Mouse (Mus musculus): Measurements from ENCODE around the gene Rras. TPM values are rescaled to one million over a fixed set of nuclear protein-coding genes. Genes with fewer than 3 reads are reported as not detected.
"Not testable (repeated sequence)": the region's sequence is repeated elsewhere in the genome, so short reads cannot be mapped to it uniquely, and the experiment has no call there.

Rras gene
- total RNA-seq, 2 experiments from 2014 or later: 11.4 to 13.0 TPM

DNA sequence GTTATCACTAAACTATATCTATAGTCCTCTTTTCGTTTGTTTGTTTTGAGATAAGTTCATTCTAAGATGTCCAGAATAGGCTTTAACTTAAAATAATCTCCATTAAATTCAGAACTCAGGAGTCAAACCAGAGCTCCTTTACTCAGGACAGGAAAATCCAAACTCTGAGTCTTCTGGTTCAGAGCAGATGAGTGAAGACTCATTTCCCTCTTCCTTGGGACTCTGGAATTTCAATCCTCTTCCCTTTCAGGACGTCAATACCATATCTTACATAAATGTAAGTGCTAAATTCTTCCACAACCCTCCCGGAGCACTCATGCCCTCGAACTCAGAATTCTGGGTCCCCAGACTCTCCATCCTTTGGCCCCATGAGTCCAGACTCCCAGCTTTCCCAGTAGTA is 1.0 kb upstream of the Rras start:
- intact Hi-C loops (cut with DNase I): loop anchor here (5.0 kb wide), 1 partner anchor 36 kb away; the partner anchor contains the start of gene Prr12

DNA sequence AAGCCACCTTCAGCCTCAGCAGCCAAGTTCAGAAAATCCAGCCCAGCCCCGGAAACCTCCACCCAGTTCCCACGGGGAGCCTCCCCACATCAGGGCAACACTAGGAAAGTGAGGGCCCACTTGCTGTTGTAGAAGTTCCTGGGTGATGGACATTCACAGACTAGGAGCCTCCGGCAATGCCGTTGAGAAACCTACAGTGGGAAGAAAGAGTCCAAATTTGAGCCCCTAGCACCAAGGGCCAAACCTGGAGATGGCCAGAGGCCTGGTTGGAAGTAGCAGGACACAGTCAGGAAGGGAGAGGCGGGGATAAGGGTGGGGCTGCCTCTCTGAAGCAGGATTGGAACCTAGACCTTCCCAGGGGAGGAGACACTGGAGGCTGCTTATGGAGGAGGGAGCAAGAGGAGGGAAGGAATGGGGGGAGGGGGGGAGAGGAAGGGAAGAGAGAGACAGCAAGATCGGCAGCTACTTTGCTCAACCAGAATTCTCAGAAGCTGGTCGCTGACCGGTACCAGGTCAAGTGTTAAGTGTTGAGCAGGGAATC is 1.3 kb downstream of the Rras start:
- intact Hi-C loops (cut with DNase I): loop anchor here (5.0 kb wide), 1 partner anchor 33 kb away; the partner anchor contains the start of gene Prr12
- DNase-seq (ENCODE audit: low spot score in 2 of 2): no peak

More for the DNA sequence above, 1.0 kb upstream of the Rras start:
- no peak for DNase-seq (ENCODE audit: low spot score in 2 of 2)

DNA sequence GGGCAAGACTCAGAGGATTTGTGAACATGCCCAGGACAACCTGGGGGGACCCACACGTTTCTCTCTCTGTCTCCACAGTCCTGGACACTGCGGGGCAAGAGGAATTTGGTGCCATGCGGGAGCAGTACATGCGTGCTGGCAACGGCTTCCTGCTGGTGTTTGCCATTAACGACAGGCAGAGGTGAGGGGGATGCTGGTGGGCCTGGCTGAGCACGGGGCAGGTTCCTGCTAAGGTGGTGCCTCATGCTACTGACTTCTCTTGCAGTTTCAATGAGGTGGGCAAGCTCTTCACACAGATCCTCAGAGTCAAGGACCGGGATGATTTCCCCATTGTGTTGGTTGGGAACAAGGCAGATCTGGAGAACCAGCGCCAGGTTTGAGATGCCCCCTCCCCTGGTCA is 2.5 kb downstream of the Rras start:
- intact Hi-C loops (cut with DNase I): no loop called here
- DNase-seq (ENCODE audit: low spot score in 2 of 2): no peak

DNA sequence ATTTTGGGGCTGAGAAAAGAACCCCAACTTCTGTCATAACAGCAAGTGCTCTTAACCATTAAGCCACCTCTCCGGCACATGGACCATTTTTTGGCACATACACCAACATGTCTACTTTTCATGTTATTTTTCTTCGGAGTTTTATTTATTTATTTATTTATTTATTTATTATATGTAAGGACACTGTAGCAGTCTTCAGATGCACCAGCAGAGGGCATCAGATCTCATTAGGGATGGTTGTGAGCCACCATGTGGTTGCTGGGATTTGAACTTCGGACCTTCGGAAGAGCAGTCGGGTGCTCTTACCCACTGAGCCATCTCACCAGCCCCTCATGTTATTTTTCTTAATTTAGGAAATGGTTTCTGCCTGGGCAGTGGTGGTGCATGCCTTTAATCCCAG is 6.0 kb downstream of the Rras start:
- intact Hi-C loops (cut with DNase I): not testable (repeated sequence)

DNA sequence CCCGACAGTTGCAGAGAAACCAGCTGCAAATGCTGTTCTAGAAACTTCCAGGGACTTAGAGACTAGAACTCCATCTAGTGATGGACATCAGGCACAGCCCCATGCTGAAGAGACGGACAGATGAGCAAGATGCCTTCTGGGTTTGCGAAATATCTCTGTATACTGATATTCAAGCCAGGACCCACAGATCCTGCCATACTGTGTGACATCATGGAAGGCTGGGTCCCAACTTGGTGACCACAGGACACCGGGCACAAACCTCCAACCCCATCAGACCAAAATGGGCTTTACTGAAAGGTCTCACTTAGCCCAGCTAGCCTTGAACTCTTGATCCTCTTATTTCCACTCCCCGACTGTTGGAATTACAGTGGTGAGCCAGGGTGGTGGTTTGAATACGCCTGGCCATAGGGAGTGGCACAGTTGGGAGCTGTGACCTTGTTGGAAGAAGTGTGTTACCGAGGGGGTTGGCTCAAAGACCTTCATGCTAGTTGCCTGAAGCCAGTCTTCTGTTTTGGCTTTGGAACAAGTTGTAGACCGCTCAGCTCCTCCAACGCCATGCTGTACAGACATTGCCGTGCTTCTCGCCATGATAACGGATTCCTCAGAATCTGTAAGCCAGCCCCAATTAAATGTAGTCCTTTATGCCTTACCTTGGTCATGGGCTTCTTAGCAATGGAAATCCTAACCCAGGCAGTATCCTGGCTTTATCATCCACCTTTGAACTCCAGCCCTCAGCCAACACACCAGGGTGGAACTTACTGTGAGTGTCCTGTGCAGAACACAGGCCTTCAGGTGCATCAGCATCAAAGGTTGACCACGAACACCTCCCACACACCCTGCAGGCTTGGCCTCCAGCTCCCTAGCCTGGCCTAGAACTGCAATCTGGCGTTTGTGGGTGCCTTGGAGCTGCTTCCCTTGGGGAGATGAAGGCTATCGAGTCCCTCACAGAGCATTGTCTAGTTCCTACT is 6.8 kb downstream of the Rras start:
- no peak for DNase-seq (ENCODE audit: low spot score in 2 of 2)
- intact Hi-C loops (cut with DNase I): no loop called here

More for the DNA sequence above, 6.0 kb downstream of the Rras start:
- not testable (repeated sequence) for DNase-seq (ENCODE audit: low spot score in 2 of 2)

DNA sequence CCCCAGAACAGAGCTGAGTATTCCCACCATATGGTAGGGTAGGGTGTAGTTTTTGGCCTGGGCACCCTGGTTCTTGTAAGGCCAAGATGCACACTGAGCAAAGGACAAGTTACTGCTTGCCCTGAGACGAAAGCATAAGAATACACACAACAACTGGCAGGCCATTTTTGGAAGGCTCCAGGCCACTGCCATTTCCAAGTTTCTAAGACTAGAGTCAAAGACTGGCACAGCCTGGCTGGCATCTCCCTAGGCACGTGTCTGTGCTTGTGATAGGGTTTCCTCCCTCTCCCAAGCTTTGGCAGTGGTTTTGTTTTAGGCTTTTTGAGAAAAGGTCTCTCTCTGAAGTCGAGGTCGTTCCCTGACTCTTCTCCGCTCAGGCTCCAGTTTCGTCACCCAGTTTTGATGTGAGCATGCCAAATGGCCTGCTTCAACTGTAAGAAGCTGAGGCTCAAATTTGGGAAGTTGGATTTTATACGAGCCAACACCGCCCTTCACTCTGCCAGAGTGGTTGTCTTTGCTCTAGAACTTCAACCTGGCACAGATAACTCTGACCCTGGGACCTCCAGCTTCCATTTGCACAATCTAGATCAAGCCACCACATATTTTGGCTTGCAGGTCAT is 8.0 kb downstream of the Rras start:
- peak in 1 of 2 experiments; percentile 44 for DNase-seq (ENCODE audit: low spot score in 2 of 2)
- intact Hi-C loops (cut with DNase I): no loop called here

DNA sequence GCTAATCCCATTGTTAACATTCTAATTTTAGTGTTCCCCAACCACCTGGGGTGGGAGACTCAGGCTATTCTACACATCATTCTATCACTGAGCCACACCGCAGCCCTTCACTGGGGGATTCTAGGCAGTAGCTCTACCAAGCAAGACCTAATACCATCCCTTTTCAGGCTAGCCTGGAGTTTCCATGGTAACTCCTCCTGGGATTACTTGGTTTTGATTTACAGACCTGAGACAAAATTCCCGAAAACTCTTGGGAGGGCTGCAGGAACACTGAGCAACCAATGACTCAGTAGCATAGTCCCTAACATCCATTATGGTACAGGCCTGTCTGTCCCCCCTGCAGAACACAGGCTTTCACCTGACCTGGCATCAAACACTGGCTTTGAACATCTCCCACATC is 8.5 kb downstream of the Rras start:
- DNase-seq (ENCODE audit: low spot score in 2 of 2): no peak
- intact Hi-C loops (cut with DNase I): no loop called here

DNA sequence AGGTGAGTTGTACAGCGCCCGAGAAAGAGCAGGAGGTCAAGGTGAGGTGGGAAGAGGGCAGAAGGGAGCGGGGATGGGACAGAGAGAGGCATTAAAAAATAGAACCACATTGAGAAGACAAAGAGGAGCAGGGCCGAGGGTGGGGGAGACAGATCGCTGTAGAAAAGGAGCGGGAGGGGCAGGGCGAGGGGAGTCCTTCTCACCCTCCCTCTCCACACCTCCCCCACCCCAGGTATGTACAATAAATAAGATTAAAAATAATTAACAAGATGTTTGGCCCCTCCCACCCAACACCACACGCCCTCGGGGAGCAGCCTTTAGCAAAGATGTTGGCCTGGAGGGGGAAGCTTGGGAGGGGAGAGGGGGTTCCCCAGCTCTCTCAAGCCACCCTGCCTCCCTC is 10.0 kb downstream of the Rras start:
- DNase-seq (ENCODE audit: low spot score in 2 of 2): no peak
- intact Hi-C loops (cut with DNase I): loop anchor here (1.0 kb wide), 1 partner anchor 10 kb away; no protein-coding TSS in a partner anchor

DNA sequence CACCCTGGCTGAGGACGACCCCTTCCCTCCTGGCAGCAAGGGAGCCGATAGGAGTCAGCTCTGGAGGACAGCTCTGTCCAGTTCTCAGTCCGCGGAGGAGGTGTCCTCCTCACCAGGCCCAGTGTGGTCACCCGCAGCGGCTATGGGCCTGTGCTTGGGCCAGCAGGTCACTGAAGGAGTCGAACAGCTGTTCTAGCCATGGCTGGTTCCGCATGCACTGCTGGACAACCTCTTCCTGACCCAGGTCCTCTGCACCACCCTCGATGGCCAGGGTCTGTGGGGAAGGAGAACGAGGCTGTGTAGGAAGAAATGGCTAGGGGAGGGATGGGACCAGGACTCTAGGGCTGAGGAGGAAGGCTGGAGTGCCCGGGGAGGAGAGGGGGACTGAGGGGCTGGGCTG is 10.6 kb downstream of the Rras start:
- DNase-seq (ENCODE audit: low spot score in 2 of 2): no peak
- intact Hi-C loops (cut with DNase I): loop anchor here (1.0 kb wide), 1 partner anchor 9 kb away; no protein-coding TSS in a partner anchor

DNA sequence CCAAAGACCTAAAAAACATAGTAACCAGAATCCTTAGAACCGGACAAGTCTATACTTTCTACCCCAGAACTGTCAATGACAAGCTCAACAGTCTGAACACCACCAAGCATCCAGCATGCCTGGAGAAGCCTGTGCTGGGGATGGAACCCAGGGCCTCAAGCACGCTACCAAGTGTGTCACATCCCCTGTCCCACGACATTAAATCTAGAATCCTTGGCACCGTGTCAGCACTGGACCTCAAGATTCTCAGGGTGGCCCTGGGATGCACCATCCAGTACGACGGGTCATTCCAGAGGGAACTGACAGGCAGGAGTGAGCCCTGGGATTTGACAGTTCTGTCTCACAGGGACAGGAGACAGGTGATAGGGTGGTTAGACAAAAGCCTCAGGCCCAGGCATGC is 12.2 kb downstream of the Rras start:
- DNase-seq (ENCODE audit: low spot score in 2 of 2): no peak
- intact Hi-C loops (cut with DNase I): no loop called here

DNA sequence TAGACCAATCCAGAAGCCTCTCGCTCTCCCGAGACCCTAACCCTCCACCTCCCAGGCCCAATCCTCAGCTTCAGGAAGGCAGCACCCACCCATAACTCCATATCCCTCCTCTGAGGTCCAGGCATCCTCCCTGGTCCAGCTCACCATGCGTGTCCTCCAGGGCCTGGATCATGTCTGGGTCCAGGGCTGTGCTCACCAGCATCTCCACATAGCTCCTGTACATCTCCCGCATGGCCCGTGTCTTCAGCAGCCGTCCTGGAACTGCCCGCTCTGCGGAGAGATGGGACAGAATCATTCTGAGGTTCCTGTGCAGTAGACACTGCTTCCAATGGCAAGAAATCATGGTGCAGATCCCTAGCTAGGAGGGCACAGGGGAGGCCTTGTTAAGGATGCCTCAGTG is 13.1 kb downstream of the Rras start:
- intact Hi-C loops (cut with DNase I): no loop called here
- no peak for DNase-seq (ENCODE audit: low spot score in 2 of 2)

DNA sequence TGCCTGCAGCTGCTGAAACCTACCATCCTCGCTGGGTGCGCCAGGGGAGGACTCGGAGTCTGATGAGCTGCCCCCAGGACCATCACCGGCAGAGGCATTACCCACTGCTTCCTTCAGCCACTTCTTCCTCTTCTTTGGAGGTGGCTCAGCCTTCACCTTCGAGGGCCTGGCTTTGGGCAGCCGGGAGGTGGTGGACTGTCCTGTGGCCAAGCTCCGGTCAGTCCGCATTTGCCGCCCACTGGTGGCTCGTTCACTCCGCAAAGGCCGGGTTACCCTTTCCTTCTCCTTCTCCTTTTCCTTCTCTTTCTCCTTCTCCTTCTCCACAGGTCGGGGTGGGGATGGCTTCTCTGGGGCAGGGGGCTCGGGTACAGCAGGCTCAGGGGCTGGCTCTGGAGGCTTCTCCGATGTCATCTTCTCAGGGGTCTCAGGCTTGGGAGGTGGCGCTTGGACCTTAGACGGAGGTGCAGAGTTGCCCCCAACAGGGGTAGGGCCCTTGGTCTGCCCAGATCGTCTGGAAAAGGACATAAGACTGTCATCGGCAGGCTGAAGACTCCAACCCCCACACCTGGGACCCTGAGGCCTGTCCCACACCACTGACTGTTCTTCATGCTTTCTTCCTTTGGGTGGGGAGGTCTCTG is 16.1 kb downstream of the Rras start:
- intact Hi-C loops (cut with DNase I): no loop called here
- no peak for DNase-seq (ENCODE audit: low spot score in 2 of 2)

DNA sequence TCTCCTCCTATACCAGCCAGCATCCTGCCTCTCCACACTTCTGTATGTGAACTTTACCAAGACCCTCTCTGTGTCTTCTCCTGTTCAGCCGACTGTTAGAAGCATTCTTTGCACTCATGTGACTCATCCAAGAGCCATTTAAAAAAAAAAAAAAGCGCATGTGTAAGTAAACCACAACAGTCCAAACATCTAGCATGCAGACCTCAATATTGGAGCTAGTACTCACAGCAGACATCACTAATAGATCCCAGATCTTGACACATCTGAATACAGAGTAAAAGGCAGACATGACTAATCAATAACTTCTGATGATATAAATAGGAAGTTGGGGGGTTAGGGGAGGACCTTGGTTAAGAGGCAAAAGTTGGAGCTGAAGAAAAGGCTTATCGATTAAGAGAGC is 17.9 kb downstream of the Rras start:
- DNase-seq (ENCODE audit: low spot score in 2 of 2): no peak
- intact Hi-C loops (cut with DNase I): no loop called here

DNA sequence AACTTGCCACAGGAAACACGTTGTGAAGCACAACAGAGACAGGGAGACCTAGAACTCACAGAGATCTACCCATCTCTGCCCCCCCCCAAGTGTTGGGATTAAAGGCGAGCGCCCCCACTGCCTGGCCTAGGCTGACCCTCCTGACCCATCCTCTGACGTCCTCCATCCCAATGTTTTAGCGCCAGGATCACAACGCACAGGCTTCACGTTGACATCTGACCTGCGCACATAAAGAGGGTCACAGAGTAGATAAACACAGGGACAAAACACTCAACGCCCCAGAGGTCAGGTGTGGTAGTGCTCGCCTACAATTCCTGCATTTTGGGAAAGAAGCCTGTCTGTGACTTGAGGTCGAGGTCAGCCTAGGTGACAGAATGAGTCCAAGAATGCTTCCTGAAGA is 18.9 kb downstream of the Rras start:
- no peak for DNase-seq (ENCODE audit: low spot score in 2 of 2)
- intact Hi-C loops (cut with DNase I): loop anchor here (1.0 kb wide), 1 partner anchor 8 kb away; no protein-coding TSS in a partner anchor

DNA sequence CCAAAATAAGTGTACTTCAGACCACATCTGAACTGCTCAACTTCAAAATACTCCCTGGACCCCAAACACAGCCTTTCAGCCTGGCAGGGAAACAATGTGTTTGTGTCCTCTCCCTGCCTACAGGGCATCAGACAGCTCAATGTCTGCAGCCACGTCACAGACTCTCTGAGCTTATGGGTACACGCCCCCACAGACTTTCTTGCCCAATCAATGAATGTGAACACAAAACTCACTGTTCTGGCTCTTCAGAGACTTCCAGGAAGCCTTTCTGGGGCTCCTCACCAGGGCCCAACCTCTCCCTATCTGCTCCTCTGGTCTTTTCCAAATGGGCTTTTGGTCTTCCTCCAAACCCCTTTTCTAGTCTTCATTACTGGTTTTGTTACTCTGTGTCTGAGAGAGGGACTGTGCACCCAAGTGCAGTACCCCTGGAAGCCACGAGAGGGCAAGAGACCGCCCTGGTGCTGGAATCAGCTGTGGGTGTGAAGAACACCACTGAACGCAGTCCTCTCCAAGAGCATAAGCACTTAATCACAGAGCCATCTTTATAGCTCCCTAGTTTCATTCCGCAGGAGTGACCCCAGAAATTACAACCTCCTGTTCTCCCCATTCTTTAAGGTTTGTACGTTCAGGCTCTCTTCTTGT is 20.1 kb downstream of the Rras start:
- intact Hi-C loops (cut with DNase I): loop anchor here (1.0 kb wide), 1 partner anchor 10 kb away; no protein-coding TSS in a partner anchor

DNA sequence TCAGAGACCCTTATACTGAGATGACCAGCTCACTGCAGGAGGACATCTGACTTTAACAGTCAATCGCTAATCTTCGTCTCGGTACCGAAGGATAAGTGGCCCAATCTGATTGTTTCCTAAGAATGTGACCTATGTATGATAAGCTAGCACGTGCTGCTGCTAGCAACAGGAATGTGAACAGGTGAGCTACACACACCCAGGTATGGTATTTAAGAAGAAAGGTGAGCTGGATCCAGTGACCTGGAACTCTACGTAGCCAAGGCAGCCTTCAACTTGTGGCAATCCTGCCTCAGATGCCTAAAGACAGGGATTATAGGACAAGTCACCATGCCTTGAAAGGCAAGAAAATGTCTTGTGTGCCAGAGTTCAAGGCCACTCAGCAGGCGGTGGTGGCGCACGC is 20.6 kb downstream of the Rras start:
- DNase-seq (ENCODE audit: low spot score in 2 of 2): no peak
- intact Hi-C loops (cut with DNase I): no loop called here

More for the DNA sequence above, 20.1 kb downstream of the Rras start:
- DNase-seq (ENCODE audit: low spot score in 2 of 2): peak in 1 of 2 experiments; percentile 58

DNA sequence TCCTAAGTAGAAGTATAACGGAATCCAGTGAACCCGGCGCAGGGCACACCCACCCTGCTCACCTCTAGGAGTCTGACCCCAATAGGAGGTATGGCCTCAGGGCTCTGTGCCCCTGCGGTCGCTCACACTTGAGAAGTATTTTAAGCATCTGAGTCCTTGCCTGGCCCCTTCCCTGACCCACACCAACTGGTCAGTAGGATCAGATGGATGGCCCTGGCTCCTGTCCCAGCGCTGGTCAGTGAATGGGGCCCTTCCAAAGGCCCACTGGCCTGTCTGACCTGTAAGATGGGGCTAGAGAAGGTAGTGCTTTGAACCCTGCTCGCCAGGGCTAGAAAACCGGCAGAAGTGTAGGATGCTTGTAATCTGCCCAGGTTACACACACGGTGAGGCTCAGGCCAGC is 23.1 kb downstream of the Rras start:
- intact Hi-C loops (cut with DNase I): no loop called here
- DNase-seq (ENCODE audit: low spot score in 2 of 2): no peak

DNA sequence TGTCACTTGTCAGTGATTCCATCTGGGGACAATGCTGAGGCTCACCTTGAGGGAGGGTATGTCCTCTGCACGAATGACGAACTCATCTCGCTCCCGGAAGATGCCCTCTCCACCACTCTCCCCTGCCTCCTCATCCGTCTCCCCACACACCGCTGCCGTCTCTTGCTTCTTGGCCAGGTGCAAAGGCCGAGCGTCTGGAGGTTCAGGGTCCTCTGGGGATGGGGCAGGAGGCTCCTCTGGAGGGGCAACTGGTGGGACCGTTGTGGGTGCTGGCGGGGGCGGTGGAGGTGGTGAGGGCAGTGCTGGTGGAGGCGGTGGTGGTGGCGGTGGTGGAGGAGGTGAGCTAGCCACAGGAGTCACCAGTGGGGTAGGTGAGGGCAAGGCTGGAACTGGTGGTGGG is 25.5 kb downstream of the Rras start:
- intact Hi-C loops (cut with DNase I): no loop called here
- DNase-seq (ENCODE audit: low spot score in 2 of 2): no peak

DNA sequence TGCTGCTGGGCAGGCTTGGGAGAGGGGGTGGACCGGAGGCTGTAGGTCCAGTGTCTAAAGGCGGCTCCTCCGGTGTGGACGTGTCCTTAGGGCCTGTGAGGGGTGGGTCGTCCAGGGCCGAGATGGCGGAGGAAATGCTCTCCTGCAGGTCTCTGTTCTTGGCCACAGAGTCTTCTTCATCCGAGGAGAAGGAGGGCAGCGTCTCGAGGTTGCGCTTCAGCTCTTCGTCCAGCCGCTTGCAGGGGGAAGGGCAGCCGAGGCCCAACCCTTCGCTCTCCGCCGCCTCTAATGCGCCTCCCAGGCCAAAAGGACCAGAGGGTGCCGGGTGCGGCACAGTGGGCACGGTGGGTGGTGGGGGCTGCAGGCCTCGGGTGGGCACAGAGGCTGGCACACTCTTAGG is 28.0 kb downstream of the Rras start:
- no peak for DNase-seq (ENCODE audit: low spot score in 2 of 2)
- intact Hi-C loops (cut with DNase I): no loop called here

All from left cerebral cortex, postnatal 14 days (tissue).